Mouse (Mus musculus): Measurements from ENCODE around the gene Camta1.

The Camta1 gene

DNA sequence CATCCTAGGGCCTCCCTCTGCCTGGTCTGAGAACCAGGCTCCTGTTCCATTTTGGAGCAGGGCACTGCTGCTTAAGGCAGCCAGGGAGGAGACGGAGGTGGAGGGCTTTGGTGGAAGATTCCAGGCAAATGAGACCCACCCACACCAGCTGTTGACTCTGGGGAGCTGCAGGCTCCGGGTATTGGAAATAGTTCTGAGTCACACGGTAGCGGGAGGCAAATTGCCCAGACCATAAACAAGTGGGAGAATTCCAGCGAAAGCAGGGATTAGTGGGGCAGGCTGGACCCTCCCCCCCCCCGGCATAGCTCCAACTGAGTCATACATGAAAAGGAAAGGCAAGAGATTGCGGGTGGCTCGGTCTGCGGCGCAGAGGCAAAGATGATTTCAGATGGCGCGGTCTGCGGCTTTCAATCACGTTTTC, 450.0 kb downstream of the Camta1 start:
- H3K36me3 ChIP-seq (ENCODE audit: control insufficient read depth, insufficient read depth, low read length, poor library complexity, severe bottlenecking) = no peaks in the 10 kb centered on the region
- DNase-seq (ENCODE audit: low read depth, low spot score) = no peak
- no peaks in the 10 kb centered on the region for H3K27me3 ChIP-seq (ENCODE audit: control insufficient read depth, insufficient read depth, low read length, poor library complexity, severe bottlenecking)

DNA sequence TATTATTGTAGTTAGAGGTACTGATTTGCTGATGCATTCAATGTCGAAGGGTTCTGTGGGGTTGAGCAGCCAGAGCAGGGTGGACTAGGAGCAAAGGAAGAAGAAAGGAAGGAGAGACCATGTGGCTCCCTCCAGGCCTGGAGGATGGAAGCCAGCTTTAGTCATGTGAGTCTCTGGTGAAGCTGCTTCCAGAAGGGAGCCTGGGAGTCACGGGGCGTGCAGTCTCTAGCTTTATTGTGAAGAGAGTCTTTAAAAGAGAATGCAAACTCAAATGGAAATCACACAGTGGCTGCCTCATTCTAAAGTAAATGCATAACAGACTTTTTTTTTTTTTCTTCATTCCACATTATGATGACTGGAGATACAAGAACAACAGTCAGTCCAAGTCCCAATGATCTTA, 450.7 kb downstream of the Camta1 start:
- Histone ChIP-seq H3K27me3 (ENCODE audit: control insufficient read depth, insufficient read depth, low read length, poor library complexity, severe bottlenecking) (no peaks in the 10 kb centered on the region), H3K36me3 (ENCODE audit: control insufficient read depth, insufficient read depth, low read length, poor library complexity, severe bottlenecking) (no peaks in the 10 kb centered on the region)
- DNase-seq (ENCODE audit: low read depth, low spot score) = no peak

DNA sequence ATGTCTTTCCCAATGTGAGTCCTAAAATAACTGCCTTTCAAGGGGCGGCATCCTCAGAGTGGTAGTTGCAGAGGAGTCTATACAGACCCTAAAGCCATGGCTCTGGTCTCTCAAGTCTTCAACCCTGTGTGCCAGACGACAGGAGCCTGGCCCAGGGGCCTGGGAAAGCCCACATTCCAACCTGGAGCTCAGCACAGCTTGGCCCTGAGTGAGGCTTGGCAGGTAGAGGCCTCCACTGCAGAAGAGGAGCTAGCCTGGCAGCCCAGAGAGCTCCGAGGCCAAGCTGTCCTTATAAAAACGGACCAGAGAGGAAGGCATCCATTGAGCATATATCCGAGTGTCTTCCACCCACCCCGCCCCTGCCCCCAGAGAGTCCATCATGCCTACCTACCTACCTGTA, 452.4 kb downstream of the Camta1 start:
- DNase-seq (ENCODE audit: low read depth, low spot score) = no peak
- Histone ChIP-seq H3K36me3 (ENCODE audit: control insufficient read depth, insufficient read depth, low read length, poor library complexity, severe bottlenecking) (no peaks in the 10 kb centered on the region), H3K27me3 (ENCODE audit: control insufficient read depth, insufficient read depth, low read length, poor library complexity, severe bottlenecking) (no peaks in the 10 kb centered on the region)

DNA sequence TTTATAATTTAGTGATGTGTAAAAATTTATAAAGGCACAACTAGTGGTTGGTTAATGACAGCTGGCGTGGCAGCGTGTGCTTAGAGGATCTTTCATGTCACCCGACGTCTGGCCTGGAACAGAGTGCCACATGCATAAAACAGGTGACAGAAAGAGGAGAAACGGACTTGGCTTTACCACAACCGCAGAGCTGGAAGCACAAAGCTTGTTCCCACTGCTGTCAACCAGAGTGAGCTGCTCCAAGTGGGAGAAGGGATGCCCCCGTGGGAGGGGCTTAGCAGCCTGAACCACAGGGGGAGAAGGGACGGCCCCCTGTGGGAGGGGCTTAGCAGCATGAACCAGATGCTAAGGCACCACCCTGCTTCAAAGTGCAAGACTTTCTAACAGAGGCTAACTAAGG, 452.9 kb downstream of the Camta1 start:
- DNase-seq (ENCODE audit: low read depth, low spot score) = no peak

DNA sequence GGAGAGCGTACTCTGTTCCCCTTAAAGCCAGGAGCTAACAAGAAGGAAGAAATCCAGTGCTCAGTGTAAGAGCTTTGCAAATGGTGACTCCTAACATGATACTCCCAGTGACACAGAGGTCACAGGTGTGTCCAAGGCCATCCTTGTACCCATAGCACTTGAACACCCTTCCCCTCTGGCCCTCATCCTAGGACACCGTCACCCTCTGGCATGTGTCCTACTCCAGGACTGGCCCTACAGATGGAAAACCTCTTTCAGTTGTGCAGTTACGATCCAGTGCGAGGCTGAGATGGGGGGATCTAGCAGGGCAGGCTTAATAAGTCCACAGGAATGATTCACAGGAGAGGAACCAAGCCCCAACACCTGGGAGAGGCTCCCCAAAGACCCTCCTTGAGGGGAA, 453.4 kb downstream of the Camta1 start:
- Histone ChIP-seq H3K36me3 (ENCODE audit: control insufficient read depth, insufficient read depth, low read length, poor library complexity, severe bottlenecking) (no peaks in the 10 kb centered on the region), H3K27me3 (ENCODE audit: control insufficient read depth, insufficient read depth, low read length, poor library complexity, severe bottlenecking) (no peaks in the 10 kb centered on the region)
- no peak for DNase-seq (ENCODE audit: low read depth, low spot score)

More for the DNA sequence above, 452.9 kb downstream of the Camta1 start:
- no peaks in the 10 kb centered on the region for H3K27me3 ChIP-seq (ENCODE audit: control insufficient read depth, insufficient read depth, low read length, poor library complexity, severe bottlenecking)
- H3K36me3 ChIP-seq (ENCODE audit: control insufficient read depth, insufficient read depth, low read length, poor library complexity, severe bottlenecking) = no peaks in the 10 kb centered on the region

DNA sequence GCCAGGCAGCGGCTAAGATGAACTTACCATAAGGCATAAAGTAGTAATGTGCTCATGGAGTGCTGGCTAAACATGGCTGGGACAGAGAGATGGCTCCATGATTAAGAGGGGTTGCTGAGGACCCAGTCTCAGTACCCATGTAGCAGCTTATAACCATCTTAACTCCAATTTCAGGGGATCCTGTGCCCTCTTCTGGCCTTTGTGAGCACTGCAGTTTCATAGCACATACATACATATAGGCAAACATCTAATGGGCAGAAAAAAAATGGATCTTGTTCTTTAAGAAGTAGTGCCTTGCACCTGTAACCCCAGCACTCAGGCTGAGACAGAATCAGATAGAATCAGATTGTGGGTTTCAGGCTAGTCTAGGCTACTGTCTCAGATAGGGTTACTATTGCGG, 454.5 kb downstream of the Camta1 start:
- H3K36me3 ChIP-seq (ENCODE audit: control insufficient read depth, insufficient read depth, low read length, poor library complexity, severe bottlenecking) = no peaks in the 10 kb centered on the region
- no peak for DNase-seq (ENCODE audit: low read depth, low spot score)
- no peaks in the 10 kb centered on the region for H3K27me3 ChIP-seq (ENCODE audit: control insufficient read depth, insufficient read depth, low read length, poor library complexity, severe bottlenecking)

DNA sequence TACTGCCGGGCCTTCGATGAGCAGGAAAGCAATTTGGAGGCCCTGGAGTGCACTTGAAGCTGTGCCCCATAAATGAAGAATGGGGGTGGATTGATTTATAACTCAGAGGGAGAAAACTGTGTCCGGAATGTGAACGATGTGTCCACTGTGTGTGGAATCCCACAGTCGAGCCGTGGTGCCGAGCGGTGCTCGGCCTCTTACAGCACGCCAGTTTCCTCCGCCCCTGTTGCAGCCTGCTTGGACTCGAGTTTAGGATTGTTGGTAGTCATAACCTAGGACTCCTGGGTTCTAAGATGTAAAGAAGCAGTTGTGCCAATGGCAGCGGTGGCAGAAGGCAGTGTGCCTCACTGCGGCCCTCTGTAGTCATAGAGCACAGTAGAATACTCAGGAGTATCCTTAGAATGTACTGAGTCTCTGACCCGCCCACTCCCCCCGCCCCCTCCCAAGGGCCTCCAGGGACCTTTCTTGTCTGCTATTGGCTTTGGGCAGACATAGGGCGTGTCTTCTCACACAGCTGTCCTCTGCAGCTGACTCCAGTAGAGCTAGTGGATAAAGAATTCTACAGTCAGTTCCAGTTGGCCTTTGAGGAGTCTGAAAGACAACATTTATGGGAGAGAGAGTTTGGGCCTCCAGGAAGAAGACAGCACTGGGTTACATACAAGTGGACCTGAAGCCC, 457.0 kb downstream of the Camta1 start:
- no peaks in the 10 kb centered on the region for H3K36me3 ChIP-seq (ENCODE audit: control insufficient read depth, insufficient read depth, low read length, poor library complexity, severe bottlenecking)
- H3K27me3 ChIP-seq (ENCODE audit: control insufficient read depth, insufficient read depth, low read length, poor library complexity, severe bottlenecking) = no peaks in the 10 kb centered on the region
- DNase-seq (ENCODE audit: low read depth, low spot score) = no peak

DNA sequence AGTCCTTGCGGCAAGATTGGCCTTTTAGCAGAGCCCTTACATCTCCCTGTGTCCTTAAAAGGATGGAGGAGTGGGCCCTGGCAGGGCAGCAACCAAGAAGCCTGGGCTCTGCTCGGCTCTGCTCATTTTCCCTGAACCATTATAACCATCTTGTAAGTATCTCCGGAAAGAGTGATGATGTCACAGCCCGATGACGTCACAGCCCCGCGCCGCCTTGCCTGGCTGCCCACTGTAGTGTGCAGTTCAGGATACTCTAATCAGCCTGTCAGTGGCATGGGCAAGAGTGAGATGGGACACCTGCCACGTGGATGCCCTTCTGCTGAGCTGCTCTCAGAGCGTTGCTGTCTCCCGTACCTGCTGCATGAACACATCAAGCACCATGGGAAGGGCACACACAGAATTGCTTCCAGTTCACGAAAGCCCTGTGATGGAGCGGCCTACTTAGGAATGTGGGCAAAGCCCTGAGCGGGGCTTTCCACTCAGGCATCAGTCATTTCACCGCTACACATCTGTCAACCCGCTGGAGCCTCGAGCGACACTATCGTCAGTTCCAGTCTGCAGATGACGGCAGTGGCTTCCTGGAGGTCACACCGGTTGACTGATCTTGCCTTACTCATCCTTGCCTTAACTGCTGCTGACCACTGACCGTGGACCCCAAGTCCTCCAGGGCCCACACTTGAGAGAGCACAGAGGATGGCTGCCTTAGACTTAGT, 459.8 kb downstream of the Camta1 start:
- no peaks in the 10 kb centered on the region for H3K27me3 ChIP-seq (ENCODE audit: control insufficient read depth, insufficient read depth, low read length, poor library complexity, severe bottlenecking)
- H3K36me3 ChIP-seq (ENCODE audit: control insufficient read depth, insufficient read depth, low read length, poor library complexity, severe bottlenecking) = no peaks in the 10 kb centered on the region
- no peak for DNase-seq (ENCODE audit: low read depth, low spot score)

DNA sequence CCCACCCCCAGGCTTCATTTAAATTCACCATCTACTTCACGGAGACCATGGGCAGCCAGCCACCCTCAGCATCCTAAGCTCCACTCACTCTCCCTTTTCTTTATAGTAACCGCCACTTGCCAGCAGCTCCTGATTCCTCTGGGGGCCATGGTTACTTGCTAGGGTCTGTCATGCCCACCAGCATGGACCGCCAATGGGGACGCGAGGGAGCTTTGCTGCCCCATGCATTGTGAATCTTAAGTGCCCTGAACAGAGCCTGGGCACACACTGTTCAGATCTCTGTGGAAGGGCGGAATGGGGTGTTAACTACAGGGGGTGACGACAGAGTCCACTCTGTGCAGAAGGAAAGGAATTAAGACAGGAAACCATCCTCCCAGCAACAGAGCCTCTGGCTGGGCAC, 465.1 kb downstream of the Camta1 start:
- H3K36me3 ChIP-seq (ENCODE audit: control insufficient read depth, insufficient read depth, low read length, poor library complexity, severe bottlenecking) = no peaks in the 10 kb centered on the region
- H3K27me3 ChIP-seq (ENCODE audit: control insufficient read depth, insufficient read depth, low read length, poor library complexity, severe bottlenecking) = no peaks in the 10 kb centered on the region
- no peak for DNase-seq (ENCODE audit: low read depth, low spot score)

DNA sequence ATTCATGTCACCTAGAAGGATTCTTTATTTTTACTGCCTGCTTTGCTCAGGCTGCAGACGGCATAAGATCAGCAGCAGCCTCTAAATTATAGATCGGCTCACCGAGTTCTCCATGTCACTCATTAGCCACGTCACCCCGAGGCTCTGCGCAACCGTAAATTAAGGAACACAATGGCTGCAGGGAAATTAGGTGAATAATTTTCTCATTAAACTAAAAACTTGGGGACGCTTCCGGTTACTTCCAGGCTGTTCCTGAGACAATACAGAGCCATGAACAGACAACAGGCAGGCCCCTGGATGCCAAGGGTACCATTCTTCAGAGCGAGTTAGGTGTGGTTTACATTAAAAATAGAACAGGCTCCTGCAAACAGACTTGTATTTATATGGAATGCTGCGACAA, 472.3 kb downstream of the Camta1 start:
- no peak for DNase-seq (ENCODE audit: low read depth, low spot score)
- Histone ChIP-seq H3K27me3 (ENCODE audit: control insufficient read depth, insufficient read depth, low read length, poor library complexity, severe bottlenecking) (no peaks in the 10 kb centered on the region), H3K36me3 (ENCODE audit: control insufficient read depth, insufficient read depth, low read length, poor library complexity, severe bottlenecking) (no peaks in the 10 kb centered on the region)

DNA sequence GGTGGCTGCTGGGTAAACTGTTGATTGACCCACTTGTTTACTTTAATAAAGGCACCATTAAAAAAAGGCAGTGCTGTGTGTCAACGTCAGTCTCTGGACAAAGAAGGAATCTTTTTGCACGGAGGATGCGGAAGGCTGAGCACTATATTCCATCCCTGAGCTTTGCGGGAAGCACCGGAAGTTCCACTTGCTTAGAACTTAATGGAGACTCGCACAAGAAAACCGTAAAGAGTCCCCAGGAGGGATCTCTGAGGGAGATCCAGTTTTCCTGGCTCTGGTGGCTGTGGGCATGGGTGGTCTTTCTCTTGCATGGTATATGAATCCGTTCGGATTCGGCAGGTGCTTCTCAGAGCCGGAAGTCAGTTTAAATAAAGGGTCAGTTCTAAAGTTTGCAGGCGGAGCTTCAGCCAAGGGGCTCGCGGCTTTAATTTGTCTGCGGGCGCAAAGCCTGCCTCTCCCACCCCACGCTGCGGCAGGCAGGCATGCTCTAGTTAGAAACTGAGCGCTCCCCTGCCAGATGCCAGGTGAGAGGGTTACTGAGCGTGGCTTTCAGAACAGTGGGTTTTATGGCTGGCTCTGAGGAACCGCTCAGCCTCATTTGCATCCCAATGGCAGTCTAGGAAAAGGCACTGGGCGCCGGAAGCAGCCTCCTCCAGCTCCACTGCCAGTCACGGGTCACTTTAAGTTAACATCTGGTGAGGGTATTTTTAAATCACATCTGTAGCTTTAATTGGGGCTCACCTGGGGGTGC, 474.8 kb downstream of the Camta1 start:
- H3K36me3 ChIP-seq (ENCODE audit: control insufficient read depth, insufficient read depth, low read length, poor library complexity, severe bottlenecking) = no peaks in the 10 kb centered on the region
- H3K27me3 ChIP-seq (ENCODE audit: control insufficient read depth, insufficient read depth, low read length, poor library complexity, severe bottlenecking) = no peaks in the 10 kb centered on the region
- no peak for DNase-seq (ENCODE audit: low read depth, low spot score)

DNA sequence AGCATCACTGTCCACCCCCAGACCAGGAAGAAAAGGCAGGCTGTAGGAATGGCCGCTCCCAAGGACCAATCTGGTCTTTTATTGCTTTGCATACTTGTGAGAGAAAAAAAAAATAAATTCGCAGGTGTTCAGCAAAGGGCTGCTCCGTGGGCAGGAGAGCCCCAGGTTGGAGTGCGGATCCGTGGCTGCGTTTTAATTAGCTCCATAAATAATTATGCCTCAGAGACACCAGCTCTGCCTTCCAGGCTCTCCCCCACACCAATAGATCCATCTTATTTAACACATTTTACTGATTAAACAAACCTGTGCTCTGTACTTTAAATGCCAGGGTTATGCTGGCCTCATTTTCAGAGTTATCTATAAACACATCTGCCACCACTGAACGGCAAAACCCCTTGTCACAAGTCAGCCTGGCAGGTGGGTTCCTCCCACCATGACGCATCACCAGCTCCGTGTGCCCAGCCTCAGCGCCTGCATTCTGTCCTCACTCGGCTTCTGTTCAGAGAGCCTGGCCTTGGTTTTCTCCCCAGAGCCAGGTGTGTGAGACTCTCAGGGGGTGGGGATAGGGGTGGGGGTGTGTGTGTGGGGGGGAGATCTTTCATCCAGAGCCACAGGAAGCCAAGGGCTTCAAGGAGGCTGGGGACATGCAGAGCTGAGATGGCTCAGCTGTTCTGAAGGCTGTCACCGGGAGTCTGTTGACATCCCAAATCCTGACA, 475.5 kb downstream of the Camta1 start:
- DNase-seq (ENCODE audit: low read depth, low spot score) = no peak
- Histone ChIP-seq H3K27me3 (ENCODE audit: control insufficient read depth, insufficient read depth, low read length, poor library complexity, severe bottlenecking) (no peaks in the 10 kb centered on the region), H3K36me3 (ENCODE audit: control insufficient read depth, insufficient read depth, low read length, poor library complexity, severe bottlenecking) (no peaks in the 10 kb centered on the region)

DNA sequence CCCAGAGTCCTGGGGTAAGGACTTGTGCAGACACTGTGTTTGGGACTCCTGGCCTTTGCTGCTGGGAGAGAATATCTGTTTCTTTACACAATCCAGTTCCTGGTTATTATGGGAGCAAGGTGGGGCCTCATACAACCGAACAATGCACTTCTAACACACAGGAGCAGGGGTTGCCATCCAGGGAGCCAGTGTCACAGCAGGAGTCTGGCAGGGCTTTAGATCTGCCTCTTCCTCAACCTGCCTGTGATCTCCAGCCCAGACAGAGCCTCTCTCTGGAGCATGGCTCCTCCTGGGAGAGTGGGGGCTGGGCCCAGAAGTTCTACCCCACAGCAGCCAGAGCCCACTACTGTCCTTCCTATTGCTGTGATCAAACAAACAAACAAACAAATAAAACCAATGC, 483.9 kb downstream of the Camta1 start:
- Histone ChIP-seq H3K27me3 (ENCODE audit: control insufficient read depth, insufficient read depth, low read length, poor library complexity, severe bottlenecking) (no peaks in the 10 kb centered on the region), H3K36me3 (ENCODE audit: control insufficient read depth, insufficient read depth, low read length, poor library complexity, severe bottlenecking) (no peaks in the 10 kb centered on the region)
- DNase-seq (ENCODE audit: low read depth, low spot score) = no peak

DNA sequence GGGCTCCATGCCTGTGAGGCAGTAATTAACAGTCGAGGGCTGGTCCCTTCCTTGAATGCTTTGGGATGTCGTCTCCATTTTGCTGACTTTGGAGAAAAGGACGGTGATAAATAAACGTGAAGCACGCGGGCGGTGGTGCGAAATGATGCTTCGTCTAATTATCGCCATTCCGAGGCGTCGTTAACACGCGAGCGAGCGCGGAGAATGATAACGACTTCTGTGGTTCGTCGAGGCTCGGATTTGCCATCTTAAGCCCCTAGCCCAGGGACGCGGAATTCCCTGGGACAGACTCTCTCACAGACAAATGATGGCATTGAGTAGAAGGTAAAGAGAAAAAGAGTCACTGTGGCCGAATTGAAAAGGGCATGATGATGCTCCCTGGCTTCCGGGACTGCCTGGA, 485.4 kb downstream of the Camta1 start:
- DNase-seq (ENCODE audit: low read depth, low spot score) = no peak
- Histone ChIP-seq H3K36me3 (ENCODE audit: control insufficient read depth, insufficient read depth, low read length, poor library complexity, severe bottlenecking) (no peaks in the 10 kb centered on the region), H3K27me3 (ENCODE audit: control insufficient read depth, insufficient read depth, low read length, poor library complexity, severe bottlenecking) (no peaks in the 10 kb centered on the region)
